Mouse (Mus musculus) neutrophil, adult 83 days (primary cell): Measurements from ENCODE around the gene Olfr785. TPM values are rescaled to one million over a fixed set of nuclear protein-coding genes. Genes with fewer than 3 reads are reported as not detected.

Source experiments
- total RNA-seq, 2 experiments: library from RNA; stranded (reverse); gene quantifications; one replicate each; pipeline ENCODE4 v1.2.4; 2023

The Olfr785 gene
- not detected for total RNA-seq

DNA sequence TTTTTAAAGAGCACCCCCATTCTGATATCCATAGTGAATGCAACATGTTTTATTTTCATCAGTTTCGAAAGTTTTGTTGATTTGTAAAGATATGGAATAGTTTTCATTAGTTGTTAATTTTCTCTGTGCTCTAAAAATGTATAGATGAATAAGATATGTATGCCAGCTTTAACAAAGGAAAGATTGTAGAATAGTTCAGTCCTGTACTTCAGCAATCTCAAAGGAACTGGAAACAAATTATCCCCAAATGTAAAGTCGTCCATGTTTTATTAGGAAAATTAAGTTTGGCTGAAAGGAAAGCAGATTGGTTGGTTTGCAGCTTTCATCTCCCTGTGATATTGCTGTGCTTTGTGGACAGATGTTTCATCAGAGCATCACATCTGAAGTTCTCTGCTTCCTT lies at the start of gene Olfr785:
Olfr785 (plus strand) TSS at position 301 of the 400 bp plus-strand sequence.

GRCm38 (mm10) chr10:129383783-129384182 lies 21.4 kb upstream of the Olfr785 start, which contains the start of gene Olfr784:
TSS of gene Olfr784 (plus strand) at chr10:129384083.

DNA sequence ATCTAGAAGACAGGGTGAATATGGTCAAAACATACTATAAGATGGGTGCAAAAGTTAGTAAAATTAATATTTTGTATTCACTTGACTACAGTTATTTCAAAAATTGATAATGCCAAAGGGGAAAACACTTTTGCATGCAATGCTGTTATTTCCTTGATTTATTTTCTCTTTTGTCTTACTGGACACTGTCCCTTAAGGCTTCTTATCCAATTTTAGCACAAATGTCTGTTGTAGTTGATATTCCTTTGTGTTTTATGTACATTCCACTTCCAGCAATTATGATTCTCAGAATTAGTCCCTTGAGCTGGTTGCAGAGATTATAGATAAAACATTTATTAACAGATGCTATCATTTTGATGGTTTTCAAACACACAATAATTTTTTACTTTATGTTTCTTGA lies 21.8 kb downstream of the Olfr785 start, which contains the start of gene Olfr786:
Olfr786 (plus strand) TSS at position 301 of the 400 bp plus-strand sequence.

Other genes starting within 250 kb of the Olfr785 start
- gene Olfr771, start 240.7 kb upstream of the Olfr785 start, total RNA-seq: not detected
- not detected for gene Olfr772, start 227.5 kb upstream of the Olfr785 start, total RNA-seq
- not detected for gene Olfr773, start 218.0 kb upstream of the Olfr785 start, total RNA-seq
- not detected for gene Olfr774, start 169.2 kb upstream of the Olfr785 start, total RNA-seq
- not detected for gene Olfr775, start 157.0 kb upstream of the Olfr785 start, total RNA-seq
- gene Olfr776, start 146.3 kb upstream of the Olfr785 start, total RNA-seq: not detected
- not detected for gene Olfr777, start 133.9 kb upstream of the Olfr785 start, total RNA-seq
- not detected for gene Olfr780, start 87.3 kb upstream of the Olfr785 start, total RNA-seq
- gene Olfr781, start 76.6 kb upstream of the Olfr785 start, total RNA-seq: not detected
- gene Olfr782, start 56.6 kb upstream of the Olfr785 start, total RNA-seq: not detected
- gene Olfr784, start 21.3 kb upstream of the Olfr785 start, total RNA-seq: under 1 TPM in 1 of 2 experiments, not detected in 1; 0.13 TPM
- gene Olfr786, start 21.9 kb downstream of the Olfr785 start, total RNA-seq: not detected
- not detected for gene Olfr787, start 56.4 kb downstream of the Olfr785 start, total RNA-seq
- not detected for gene Olfr788, start 65.6 kb downstream of the Olfr785 start, total RNA-seq
- not detected for gene Olfr789, start 79.3 kb downstream of the Olfr785 start, total RNA-seq
- not detected for gene Olfr790, start 93.1 kb downstream of the Olfr785 start, total RNA-seq
- gene Olfr791, start 116.4 kb downstream of the Olfr785 start, total RNA-seq: not detected
- not detected for gene Olfr792, start 133.7 kb downstream of the Olfr785 start, total RNA-seq
- not detected for gene Olfr794, start 162.2 kb downstream of the Olfr785 start, total RNA-seq
- gene Olfr796, start 207.1 kb downstream of the Olfr785 start, total RNA-seq: not detected
- gene Olfr798, start 222.5 kb downstream of the Olfr785 start, total RNA-seq: not detected
- gene Olfr799, start 232.1 kb downstream of the Olfr785 start, total RNA-seq: not detected